Mouse (Mus musculus): ENCODE results near the gene Snx30. TPM values are rescaled to one million over a fixed set of nuclear protein-coding genes. Genes with fewer than 3 reads are reported as not detected.
"Not testable (repeated sequence)": the region's sequence is repeated elsewhere in the genome, so short reads cannot be mapped to it uniquely, and the experiment has no call there.

Gene Snx30
- polyA plus RNA-seq, 1 experiment from 2014 or later = 3.5 TPM

- Histone ChIP-seq H3K9me3 (ENCODE audit: control insufficient read depth, low read length) (no peaks in the 10 kb centered on the region), H3K36me3 (ENCODE audit: control insufficient read depth, insufficient read depth, low read length) (no peaks in the 10 kb centered on the region), H3K27ac (replicated peaks) (no peak overlapping the region), H3K9ac (ENCODE audit: low read length) (no peak overlapping the region), H3K4me1 (replicated peaks; ENCODE audit: control insufficient read depth, insufficient read depth) (peaks cover 3% of the 10 kb centered on the region; the same call in 1 of the 2 replicates), H3K4me2 (replicated peaks; ENCODE audit: low read depth) (no peak overlapping the region), H3K27me3 (ENCODE audit: control insufficient read depth, insufficient read depth, low read length) (no peaks in the 10 kb centered on the region), H3K4me3 (ENCODE audit: low read depth, low read length) (no peak overlapping the region)
- WGBS = 64% methylated on average over 6 of the region's 6 CpGs
- no peak for DNase-seq (ENCODE audit: low spot score)
- TF ChIP-seq EP300 (optimal IDR thresholded peaks at IDR 0.05) (no peak), CTCF (IDR thresholded peaks at IDR 0.05; ENCODE audit: low read depth) (no peak)
- no peak for ATAC-seq (ENCODE audit: low FRiP score, low TSS enrichment)
Measured at GRCm38 (mm10) chr4:59787126-59787525, 18.5 kb upstream of the Snx30 start.

- TF ChIP-seq CTCF (IDR thresholded peaks at IDR 0.05; ENCODE audit: low read depth) (no peak), EP300 (optimal IDR thresholded peaks at IDR 0.05) (no peak)
- no peak for ATAC-seq (ENCODE audit: low FRiP score, low TSS enrichment)
- Histone ChIP-seq H3K9ac (ENCODE audit: low read length) (no peak overlapping the region), H3K9me3 (ENCODE audit: control insufficient read depth, low read length) (no peaks in the 10 kb centered on the region), H3K4me1 (replicated peaks; ENCODE audit: control insufficient read depth, insufficient read depth) (no peaks in the 10 kb centered on the region), H3K27me3 (ENCODE audit: control insufficient read depth, insufficient read depth, low read length) (no peaks in the 10 kb centered on the region), H3K36me3 (ENCODE audit: control insufficient read depth, insufficient read depth, low read length) (no peaks in the 10 kb centered on the region), H3K27ac (replicated peaks) (no peak overlapping the region), H3K4me2 (replicated peaks; ENCODE audit: low read depth) (no peak overlapping the region), H3K4me3 (ENCODE audit: low read depth, low read length) (no peak overlapping the region)
- DNase-seq (ENCODE audit: low spot score) = no peak
Measured at GRCm38 (mm10) chr4:59789015-59789414, 16.6 kb upstream of the Snx30 start.

DNA sequence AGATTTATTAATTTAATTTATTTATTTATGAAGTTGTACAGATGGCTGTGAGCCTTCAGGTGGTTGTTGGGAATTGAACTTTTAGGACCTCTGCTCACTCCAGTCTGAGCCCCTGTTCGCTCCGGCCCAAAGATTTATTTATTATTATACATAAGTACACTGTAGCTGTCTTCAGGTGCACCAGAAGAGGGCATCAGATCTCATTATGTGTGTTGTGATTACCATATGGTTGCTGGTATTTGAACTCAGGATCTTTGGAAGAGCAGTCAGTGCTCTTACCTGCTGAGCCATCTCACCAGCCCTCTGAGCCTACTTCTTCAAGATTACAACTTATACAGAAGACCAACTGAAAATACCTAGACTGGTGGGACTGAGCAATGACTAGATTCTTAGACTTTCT lies 12.0 kb upstream of the Snx30 start:
- H3K4me2 ChIP-seq (replicated peaks; ENCODE audit: low read depth); H3K27me3 ChIP-seq (ENCODE audit: control insufficient read depth, insufficient read depth, low read length); H3K36me3 ChIP-seq (ENCODE audit: control insufficient read depth, insufficient read depth, low read length); H3K9ac ChIP-seq (ENCODE audit: low read length); DNase-seq (ENCODE audit: low spot score); ATAC-seq (ENCODE audit: low FRiP score, low TSS enrichment); H3K27ac ChIP-seq (replicated peaks); H3K4me1 ChIP-seq (replicated peaks; ENCODE audit: control insufficient read depth, insufficient read depth); H3K9me3 ChIP-seq (ENCODE audit: control insufficient read depth, low read length); H3K4me3 ChIP-seq (ENCODE audit: low read depth, low read length): not testable (repeated sequence)
- WGBS = 74% methylated on average over 2 of the region's 2 CpGs
- peak; percentile 41 for TF ChIP-seq CTCF (IDR thresholded peaks at IDR 0.05; ENCODE audit: low read depth)

- H3K9ac ChIP-seq (ENCODE audit: low read length) = no peak overlapping the region
- TF ChIP-seq EP300 (optimal IDR thresholded peaks at IDR 0.05) (no peak), CTCF (IDR thresholded peaks at IDR 0.05; ENCODE audit: low read depth) (no peak)
- H3K36me3 ChIP-seq (ENCODE audit: control insufficient read depth, insufficient read depth, low read length) = no peaks in the 10 kb centered on the region
- 79% methylated on average over 2 of the region's 2 CpGs for WGBS
- DNase-seq (ENCODE audit: low spot score) (no peak), ATAC-seq (ENCODE audit: low FRiP score, low TSS enrichment) (no peak)
- no peaks in the 10 kb centered on the region for H3K27me3 ChIP-seq (ENCODE audit: control insufficient read depth, insufficient read depth, low read length)
- no peak overlapping the region for H3K27ac ChIP-seq (replicated peaks)
- H3K4me3 ChIP-seq (ENCODE audit: low read depth, low read length) = no peak overlapping the region
- H3K9me3 ChIP-seq (ENCODE audit: control insufficient read depth, low read length) = no peaks in the 10 kb centered on the region
- H3K4me2 ChIP-seq (replicated peaks; ENCODE audit: low read depth) = no peak overlapping the region
- H3K4me1 ChIP-seq (replicated peaks; ENCODE audit: control insufficient read depth, insufficient read depth) = no peaks in the 10 kb centered on the region
Measured at GRCm38 (mm10) chr4:59794116-59794515, 11.5 kb upstream of the Snx30 start.

- Histone ChIP-seq H3K9me3 (ENCODE audit: control insufficient read depth, low read length) (no peaks in the 10 kb centered on the region), H3K36me3 (ENCODE audit: control insufficient read depth, insufficient read depth, low read length) (no peaks in the 10 kb centered on the region), H3K4me1 (replicated peaks; ENCODE audit: control insufficient read depth, insufficient read depth) (no peaks in the 10 kb centered on the region), H3K27me3 (ENCODE audit: control insufficient read depth, insufficient read depth, low read length) (no peaks in the 10 kb centered on the region), H3K27ac (replicated peaks) (no peak overlapping the region), H3K4me2 (replicated peaks; ENCODE audit: low read depth) (no peak overlapping the region), H3K4me3 (ENCODE audit: low read depth, low read length) (no peak overlapping the region), H3K9ac (ENCODE audit: low read length) (no peak overlapping the region)
- WGBS = 75% methylated on average over 2 of the region's 2 CpGs
- DNase-seq (ENCODE audit: low spot score) (no peak), ATAC-seq (ENCODE audit: low FRiP score, low TSS enrichment) (no peak)
- TF ChIP-seq EP300 (optimal IDR thresholded peaks at IDR 0.05) = no peak
- no peak for TF ChIP-seq CTCF (IDR thresholded peaks at IDR 0.05; ENCODE audit: low read depth)
Measured at GRCm38 (mm10) chr4:59795788-59796455, 9.7 kb upstream of the Snx30 start.

DNA sequence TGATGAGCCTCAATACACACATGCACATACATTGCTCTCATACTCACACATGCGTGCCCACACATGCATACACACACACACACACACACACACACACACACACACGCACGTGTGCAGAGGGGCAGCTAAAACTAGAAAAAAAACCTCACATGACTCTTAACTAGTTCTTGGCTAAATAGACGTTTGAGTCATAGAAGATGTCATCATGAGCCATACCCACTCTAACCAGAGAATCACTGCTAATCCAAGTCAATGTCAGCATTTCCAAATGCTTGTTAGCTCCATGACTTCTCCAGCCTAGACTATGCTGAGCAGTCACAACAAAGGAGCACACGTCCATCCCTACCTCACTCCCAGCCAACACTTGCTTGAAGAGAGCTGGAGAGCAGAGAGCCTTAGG lies 5.5 kb upstream of the Snx30 start:
- H3K27ac ChIP-seq (replicated peaks) = no peak overlapping the region
- DNase-seq (ENCODE audit: low spot score) (no peak), ATAC-seq (ENCODE audit: low FRiP score, low TSS enrichment) (no peak)
- TF ChIP-seq EP300 (optimal IDR thresholded peaks at IDR 0.05) (no peak), CTCF (IDR thresholded peaks at IDR 0.05; ENCODE audit: low read depth) (no peak)
- H3K4me2 ChIP-seq (replicated peaks; ENCODE audit: low read depth) = no peak overlapping the region
- no peaks in the 10 kb centered on the region for H3K4me1 ChIP-seq (replicated peaks; ENCODE audit: control insufficient read depth, insufficient read depth)
- 76% methylated on average over 5 of the region's 5 CpGs for WGBS
- no peak overlapping the region for H3K9ac ChIP-seq (ENCODE audit: low read length)
- H3K36me3 ChIP-seq (ENCODE audit: control insufficient read depth, insufficient read depth, low read length) = no peaks in the 10 kb centered on the region
- H3K4me3 ChIP-seq (ENCODE audit: low read depth, low read length) = no peak overlapping the region
- no peaks in the 10 kb centered on the region for H3K9me3 ChIP-seq (ENCODE audit: control insufficient read depth, low read length)
- no peaks in the 10 kb centered on the region for H3K27me3 ChIP-seq (ENCODE audit: control insufficient read depth, insufficient read depth, low read length)
